Mouse (Mus musculus): ENCODE data around the gene Iqgap1.

The Iqgap1 gene

GRCm38 (mm10) chr7:80699709-80700108, 126.1 kb downstream of the Iqgap1 start:
- no peak for DNase-seq

- no peak for DNase-seq
Observed at GRCm38 (mm10) chr7:80698940-80699339, 126.8 kb downstream of the Iqgap1 start.

GRCm38 (mm10) chr7:80697859-80698258, 127.9 kb downstream of the Iqgap1 start:
- no peak for DNase-seq

- no peak for DNase-seq
Observed at GRCm38 (mm10) chr7:80696903-80697302, 128.9 kb downstream of the Iqgap1 start.

GRCm38 (mm10) chr7:80696334-80696733, 129.4 kb downstream of the Iqgap1 start:
- DNase-seq: no peak

- DNase-seq: no peak
Observed at GRCm38 (mm10) chr7:80692472-80692871, 133.3 kb downstream of the Iqgap1 start.

GRCm38 (mm10) chr7:80691131-80691530, 134.6 kb downstream of the Iqgap1 start:
- no peak for DNase-seq

GRCm38 (mm10) chr7:80689221-80689591, 136.6 kb downstream of the Iqgap1 start:
- no peak for DNase-seq

- DNase-seq: peak; percentile 71
Observed at GRCm38 (mm10) chr7:80688556-80689220, 137.1 kb downstream of the Iqgap1 start, which contains the start of gene Crtc3. TSS of gene Crtc3 (minus strand) at chr7:80688877.

GRCm38 (mm10) chr7:80687721-80688555, 137.8 kb downstream of the Iqgap1 start:
- peak; percentile 79 for DNase-seq

- peak; percentile 25 for DNase-seq
Observed at GRCm38 (mm10) chr7:80685639-80686038, 140.1 kb downstream of the Iqgap1 start.

- DNase-seq: peak; percentile 23
Observed at GRCm38 (mm10) chr7:80682630-80683029, 143.1 kb downstream of the Iqgap1 start.

- peak; percentile 5 for DNase-seq
Observed at GRCm38 (mm10) chr7:80680218-80680847, 145.4 kb downstream of the Iqgap1 start.

- no peak for DNase-seq
Observed at GRCm38 (mm10) chr7:80672323-80672722, 153.5 kb downstream of the Iqgap1 start.

GRCm38 (mm10) chr7:80670889-80671288, 154.9 kb downstream of the Iqgap1 start:
- no peak for DNase-seq

- no peak for DNase-seq
Observed at GRCm38 (mm10) chr7:80667190-80667589, 158.6 kb downstream of the Iqgap1 start.

- DNase-seq: no peak
Observed at GRCm38 (mm10) chr7:80666198-80666915, 159.4 kb downstream of the Iqgap1 start.

All from cerebellum, adult 9-10 months (tissue).